Mouse (Mus musculus) myocyte (in vitro differentiated cells): ENCODE results near the gene 9230110F15Rik.

Experiments
- MYOD1 ChIP-seq, 3 experiments: IDR thresholded peaks; one replicate each; pipeline ENCODE4 v1.6.1; 2011; ENCODE audit warnings: control low read depth in 2 of 3, low read depth in 2 of 3, mild to moderate bottlenecking in 2 of 3, moderate library complexity in 1 of 3; ENCODE audit not compliant: insufficient read length in 2 of 3, control insufficient read depth in 1 of 3
- POLR2A ChIP-seq: IDR thresholded peaks from one replicate; pipeline ENCODE4 v1.6.1; 2011; ENCODE audit warnings: low read depth, mild to moderate bottlenecking, control low read depth, moderate library complexity; ENCODE audit not compliant: insufficient read length
- TCF12 ChIP-seq: IDR thresholded peaks from one replicate; pipeline ENCODE4 v1.6.1; 2011; ENCODE audit warnings: mild to moderate bottlenecking, control low read depth; ENCODE audit not compliant: poor library complexity, insufficient read depth, severe bottlenecking
- USF1 ChIP-seq: IDR thresholded peaks from one replicate; pipeline ENCODE4 v1.6.1; 2011; ENCODE audit warnings: low read depth, mild to moderate bottlenecking, control low read depth, moderate library complexity

DNA sequence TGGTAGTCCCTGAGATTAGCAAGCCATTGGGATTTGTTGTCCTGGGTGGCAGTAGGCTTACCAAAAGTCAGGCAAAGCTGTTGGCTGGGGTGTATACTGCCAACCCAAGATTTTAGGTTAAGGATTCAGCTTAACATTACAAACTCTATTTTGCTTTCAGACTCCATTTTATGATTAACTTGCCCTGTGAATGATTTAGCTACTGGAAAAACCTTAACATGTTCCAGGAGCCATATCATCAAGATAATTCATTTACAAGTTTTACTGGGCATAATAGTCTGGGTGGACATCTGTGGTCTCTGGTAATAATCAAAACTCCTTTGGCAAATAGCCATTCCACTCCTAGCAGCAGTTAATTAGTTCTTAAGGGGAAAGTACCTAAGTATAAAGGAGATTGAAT, 45.8 kb downstream of the 9230110F15Rik start:
- no peak for TF ChIP-seq POLR2A
- TF ChIP-seq USF1, result no peak
- no peak for TF ChIP-seq MYOD1 (IDR thresholded peaks at IDR 0.05; ENCODE audit: control insufficient read depth in 1 of 3, insufficient read length in 2 of 3, low read depth in 2 of 3)
- no peak for TF ChIP-seq TCF12
